Mouse (Mus musculus) layer of hippocampus, adult 6 months (tissue): ENCODE data around the gene Senp6. TPM values are rescaled to one million over a fixed set of nuclear protein-coding genes. Genes with fewer than 3 reads are reported as not detected.

Experiments
- long read RNA-seq, 2 experiments: library from polyadenylated mRNA; unstranded; transcript quantifications; one replicate each; pipeline ENCODE4 v2.0.0; 2019 to 2020
- polyA plus RNA-seq: library from polyadenylated mRNA; unstranded; fragments of <200 nt; fragmentation: Nextera tagmentation; gene quantifications from 2 replicates; pipeline ENCODE4 v1.2.3, GENCODE M21; 2021

Gene Senp6
- polyA plus RNA-seq = 12.2 and 12.8 TPM in 2 replicates
- long read RNA-seq, experiment 1, partial matches to known transcripts = 16 of 24 reads
- long read RNA-seq, experiment 1, other reads (novel, unspliced or antisense) = 2 of 24 reads
- long read RNA-seq, experiment 2, transcript Senp6-203 (24 exons, 3,495 nt) = major isoform, 5 of 26 reads
- long read RNA-seq, experiment 2, partial matches to known transcripts = 10 of 26 reads
- long read RNA-seq, experiment 2, other reads (novel, unspliced or antisense) = 10 of 26 reads

DNA sequence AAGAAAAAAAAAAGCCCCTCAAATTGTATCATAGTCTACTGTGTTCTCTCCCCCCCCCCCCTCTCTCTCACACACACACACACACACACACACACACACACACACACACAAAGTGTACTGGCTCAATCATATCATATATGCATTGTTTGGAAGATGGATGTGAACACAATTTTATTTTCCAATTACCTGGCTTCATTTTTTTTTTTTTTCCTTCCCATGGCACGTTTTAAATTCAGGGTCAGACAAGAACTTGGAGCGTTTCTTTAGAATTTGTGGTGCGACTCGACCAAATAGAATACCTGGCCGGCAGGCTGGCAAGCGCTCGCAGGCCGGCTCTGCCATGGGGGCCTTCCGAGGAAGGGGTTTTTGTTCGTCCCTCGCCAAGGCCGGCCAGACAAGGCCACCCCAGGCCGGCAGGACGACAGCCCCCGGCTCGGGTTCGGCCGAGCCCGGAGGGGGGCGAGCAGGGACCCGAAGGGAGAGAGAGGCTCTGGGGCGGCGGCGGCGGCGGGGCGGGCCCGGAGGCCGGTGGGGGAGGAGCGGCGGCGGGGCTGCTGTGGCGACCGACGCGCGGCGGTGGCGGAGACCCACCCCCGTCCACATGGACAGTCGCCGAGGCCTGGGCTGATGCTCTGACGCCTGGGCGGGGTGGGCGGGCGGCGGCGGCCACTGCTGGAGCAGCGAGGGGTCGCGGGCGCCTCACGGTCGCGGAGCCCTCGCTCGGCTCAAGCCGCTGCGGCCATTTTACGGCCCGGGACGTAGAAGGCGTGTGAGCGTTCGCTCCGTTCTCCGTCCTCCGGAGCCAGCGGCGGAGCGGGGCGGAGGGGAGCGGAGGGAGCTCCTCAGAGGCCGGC is at the start of gene Senp6:
Gene Senp6 (plus strand): TSS at position 537 of the 854 bp plus-strand sequence.

GRCm38 (mm10) chr9:80164611-80165474 is 98.1 kb downstream of the Senp6 start, which contains the start of gene Myo6:
Myo6 (plus strand) TSS chr9:80165031.

Other genes with a start within 250 kb of the Senp6 start
- gene Filip1, start 54.1 kb upstream of the Senp6 start, polyA plus RNA-seq = 6.2 and 7.2 TPM in 2 replicates
- 26.4 and 31.7 TPM in 2 replicates for gene Myo6, start 98.1 kb downstream of the Senp6 start, polyA plus RNA-seq